Mouse (Mus musculus): ENCODE measurements around the gene Il12rb1. TPM values are rescaled to one million over a fixed set of nuclear protein-coding genes. Genes with fewer than 3 reads are reported as not detected.

Gene Il12rb1
- polyA plus RNA-seq, 1 experiment from 2014 or later, result 0.08 TPM

- H3K27me3 ChIP-seq, result no peaks in the 10 kb centered on the region
- peak overlapping the region; percentile 31 for H3K9ac ChIP-seq (replicated peaks)
- peak overlapping the region; percentile 99; the same call in 1 of the 2 replicates for H3K4me3 ChIP-seq
- H3K36me3 ChIP-seq, result peaks cover 49% of the 10 kb centered on the region
- H3K4me1 ChIP-seq, result peaks cover 46% of the 10 kb centered on the region
- H3K4me2 ChIP-seq (replicated peaks), result peak overlapping the region; percentile 80; the same call in 1 of the 2 replicates
- no peaks in the 10 kb centered on the region for H3K9me3 ChIP-seq
- peak overlapping the region; percentile 69 for H3K27ac ChIP-seq (replicated peaks)
- no peak for ATAC-seq (replicated peaks)
- 93% methylated on average over 18 of the region's 18 CpGs for WGBS
Measured at GRCm38 (mm10) chr8:70774740-70775139, 33.5 kb upstream of the Il12rb1 start.

DNA sequence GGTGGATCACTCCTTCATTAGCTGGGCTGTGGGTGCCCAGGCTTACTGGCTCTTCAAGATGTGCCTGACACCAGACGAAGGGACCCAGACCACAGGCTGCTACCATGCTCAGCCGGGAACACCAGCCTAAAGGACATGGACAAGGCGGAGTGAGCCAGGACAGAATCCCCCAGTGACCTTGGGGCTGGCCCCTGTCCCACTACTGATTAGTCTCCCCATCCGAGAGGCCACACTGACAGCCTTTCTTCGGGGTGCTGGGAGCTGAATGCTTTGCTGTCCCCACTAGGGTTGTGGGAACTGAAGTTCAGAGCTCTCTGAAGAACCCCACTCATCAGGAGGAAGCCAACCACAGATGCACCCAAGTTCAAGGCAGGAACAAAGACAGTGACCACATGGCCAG lies 33.0 kb upstream of the Il12rb1 start:
- H3K4me2 ChIP-seq (replicated peaks), result peak overlapping the region; percentile 80
- H3K27ac ChIP-seq (replicated peaks), result peak overlapping the region; percentile 69; the same call in 1 of the 2 replicates
- peak overlapping the region; percentile 99 for H3K9ac ChIP-seq (replicated peaks)
- no peak for ATAC-seq (replicated peaks)
- H3K27me3 ChIP-seq, result no peaks in the 10 kb centered on the region
- H3K4me3 ChIP-seq, result peak overlapping the region; percentile 99
- no peaks in the 10 kb centered on the region for H3K9me3 ChIP-seq
- WGBS, result 86% methylated on average over 5 of the region's 5 CpGs
- H3K36me3 ChIP-seq, result peaks cover 49% of the 10 kb centered on the region
- H3K4me1 ChIP-seq, result peaks cover 46% of the 10 kb centered on the region

GRCm38 (mm10) chr8:70775851-70776495 lies 32.3 kb upstream of the Il12rb1 start:
- H3K4me1 ChIP-seq, result peaks cover 46% of the 10 kb centered on the region

GRCm38 (mm10) chr8:70776496-70777444 lies 31.5 kb upstream of the Il12rb1 start, which contains the start of gene Pik3r2:
Gene Pik3r2, minus strand, starts transcription at chr8:70776713.
- peak; percentile 94 for ATAC-seq (replicated peaks)
- H3K9ac ChIP-seq (replicated peaks), result peak within 1 kb of the TSS; percentile 99
- H3K4me1 ChIP-seq, result peaks cover 46% of the 10 kb centered on the region
- peaks cover 47% of the 10 kb centered on the region for H3K36me3 ChIP-seq
- H3K4me2 ChIP-seq (replicated peaks), result peak within 1 kb of the TSS; percentile 80
- H3K4me3 ChIP-seq, result peak within 1 kb of the TSS; percentile 99
- H3K9me3 ChIP-seq, result no peaks in the 10 kb centered on the region
- H3K27me3 ChIP-seq, result no peaks in the 10 kb centered on the region
- under 1% methylated on average over 94 of the region's 94 CpGs for WGBS
- H3K27ac ChIP-seq (replicated peaks), result peak within 1 kb of the TSS; percentile 99

More at GRCm38 (mm10) chr8:70775851-70776495, 32.3 kb upstream of the Il12rb1 start:
- H3K9ac ChIP-seq (replicated peaks), result peak overlapping the region; percentile 99
- no peaks in the 10 kb centered on the region for H3K9me3 ChIP-seq
- H3K4me2 ChIP-seq (replicated peaks), result peak overlapping the region; percentile 80
- ATAC-seq (replicated peaks), result peak; percentile 36
- H3K36me3 ChIP-seq, result peaks cover 49% of the 10 kb centered on the region
- peak overlapping the region; percentile 99 for H3K4me3 ChIP-seq
- H3K27ac ChIP-seq (replicated peaks), result peak overlapping the region; percentile 99
- WGBS, result 1% methylated on average over 34 of the region's 34 CpGs
- no peaks in the 10 kb centered on the region for H3K27me3 ChIP-seq

DNA sequence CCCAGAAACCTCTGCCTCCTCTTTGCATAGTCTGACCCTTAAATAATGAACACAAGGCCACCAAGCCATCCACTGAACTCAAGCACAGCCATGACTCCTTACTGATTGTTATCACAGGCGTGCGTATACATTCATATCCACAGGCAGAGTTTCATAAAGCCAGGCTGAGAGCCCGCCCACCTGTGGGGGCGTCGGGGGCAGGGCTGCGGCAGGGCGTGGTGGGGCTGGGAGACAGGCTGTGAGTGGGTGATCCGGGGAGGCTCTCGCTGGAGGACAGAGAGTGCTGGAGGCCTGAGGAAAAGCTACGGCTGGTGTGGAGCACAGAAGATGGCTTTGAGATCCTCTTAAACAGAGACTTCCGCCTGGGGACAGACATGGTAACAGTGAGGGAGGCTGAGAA lies 28.2 kb upstream of the Il12rb1 start:
- Histone ChIP-seq H3K4me1 (peaks cover 21% of the 10 kb centered on the region), H3K36me3 (peaks cover 55% of the 10 kb centered on the region), H3K4me2 (replicated peaks) (no peak overlapping the region), H3K27ac (replicated peaks) (no peak overlapping the region), H3K27me3 (no peaks in the 10 kb centered on the region), H3K9ac (replicated peaks) (no peak overlapping the region), H3K4me3 (no peak overlapping the region), H3K9me3 (no peaks in the 10 kb centered on the region)
- ATAC-seq (replicated peaks), result no peak
- 77% methylated on average over 11 of the region's 11 CpGs for WGBS

- WGBS, result 87% methylated on average over 25 of the region's 25 CpGs
- no peaks in the 10 kb centered on the region for H3K9me3 ChIP-seq
- peaks cover 11% of the 10 kb centered on the region for H3K4me1 ChIP-seq
- peaks cover 61% of the 10 kb centered on the region for H3K36me3 ChIP-seq
- no peak overlapping the region for H3K4me3 ChIP-seq
- no peak overlapping the region for H3K9ac ChIP-seq (replicated peaks)
- H3K27me3 ChIP-seq, result no peaks in the 10 kb centered on the region
- H3K27ac ChIP-seq (replicated peaks), result no peak overlapping the region
- no peak for ATAC-seq (replicated peaks)
- H3K4me2 ChIP-seq (replicated peaks), result no peak overlapping the region
Measured at GRCm38 (mm10) chr8:70786291-70787050, 21.8 kb upstream of the Il12rb1 start.

DNA sequence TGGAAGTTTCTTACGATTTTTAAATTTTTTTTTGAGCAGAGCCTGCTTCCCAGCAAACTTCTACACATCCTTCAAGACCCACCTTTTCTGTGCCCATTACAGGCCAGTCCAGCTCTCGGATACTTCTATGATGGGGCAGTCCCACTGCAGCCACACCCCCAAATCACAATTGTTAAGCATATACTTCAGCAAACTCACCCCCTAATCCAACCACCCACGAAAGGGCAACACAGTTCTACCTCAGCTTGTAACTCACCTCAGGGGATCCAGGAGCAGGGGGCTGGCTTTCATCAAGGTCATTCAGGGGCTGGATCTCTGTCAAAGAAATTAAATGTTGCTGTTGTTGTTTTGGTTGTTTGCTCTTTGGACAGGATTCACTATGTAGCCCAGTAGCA lies 21.2 kb upstream of the Il12rb1 start:
- no peak overlapping the region for H3K4me2 ChIP-seq (replicated peaks)
- H3K4me3 ChIP-seq, result no peak overlapping the region
- H3K27ac ChIP-seq (replicated peaks), result no peak overlapping the region
- peaks cover 57% of the 10 kb centered on the region for H3K36me3 ChIP-seq
- WGBS, result 90% methylated on average over 3 of the region's 3 CpGs
- no peaks in the 10 kb centered on the region for H3K9me3 ChIP-seq
- H3K27me3 ChIP-seq, result no peaks in the 10 kb centered on the region
- ATAC-seq (replicated peaks), result no peak
- H3K4me1 ChIP-seq, result peaks cover 17% of the 10 kb centered on the region
- H3K9ac ChIP-seq (replicated peaks), result no peak overlapping the region

- Histone ChIP-seq H3K9ac (replicated peaks) (no peak overlapping the region), H3K9me3 (no peaks in the 10 kb centered on the region), H3K4me2 (replicated peaks) (no peak overlapping the region), H3K36me3 (peaks cover 53% of the 10 kb centered on the region), H3K4me3 (no peak overlapping the region), H3K4me1 (peaks cover 24% of the 10 kb centered on the region), H3K27ac (replicated peaks) (no peak overlapping the region), H3K27me3 (no peaks in the 10 kb centered on the region)
- 24% methylated on average over 30 of the region's 30 CpGs for WGBS
- ATAC-seq (replicated peaks), result no peak
Measured at GRCm38 (mm10) chr8:70787941-70788667, 20.1 kb upstream of the Il12rb1 start.

DNA sequence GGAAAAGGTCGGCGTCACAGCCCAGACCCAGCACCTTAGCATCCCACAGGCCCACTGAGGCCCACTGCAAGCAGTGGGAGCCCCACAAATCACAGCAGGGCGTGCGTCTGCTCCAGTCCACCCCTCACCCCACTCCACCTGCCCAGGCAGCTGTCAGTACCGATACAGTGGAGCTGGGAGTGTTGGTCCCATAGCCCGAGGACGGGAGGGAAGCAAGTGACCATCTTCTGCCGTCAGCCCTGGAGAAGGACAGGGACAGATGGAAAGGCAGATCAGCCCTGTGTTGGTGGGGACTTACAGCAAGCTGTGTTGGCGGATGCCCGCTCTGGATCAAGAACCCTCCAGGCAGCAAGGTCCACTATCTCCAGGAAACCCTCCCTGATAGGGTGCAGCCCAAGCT lies 19.2 kb upstream of the Il12rb1 start:
- Histone ChIP-seq H3K9me3 (no peaks in the 10 kb centered on the region), H3K27ac (replicated peaks) (no peak overlapping the region), H3K27me3 (no peaks in the 10 kb centered on the region), H3K9ac (replicated peaks) (0 out of 2 replicates have a peak overlapping the region, but pooled peaks have one; percentile 3), H3K4me3 (no peak overlapping the region), H3K36me3 (peaks cover 44% of the 10 kb centered on the region), H3K4me2 (replicated peaks) (no peak overlapping the region), H3K4me1 (peaks cover 32% of the 10 kb centered on the region)
- 85% methylated on average over 10 of the region's 10 CpGs for WGBS
- no peak for ATAC-seq (replicated peaks)

GRCm38 (mm10) chr8:70790846-70791245 lies 17.4 kb upstream of the Il12rb1 start:
- Histone ChIP-seq H3K9ac (replicated peaks) (peak overlapping the region; percentile 12), H3K4me1 (peaks cover 32% of the 10 kb centered on the region), H3K4me3 (peak overlapping the region; percentile 62; the same call in 1 of the 2 replicates), H3K36me3 (peaks cover 28% of the 10 kb centered on the region), H3K9me3 (no peaks in the 10 kb centered on the region), H3K4me2 (replicated peaks) (peak overlapping the region; percentile 58), H3K27me3 (no peaks in the 10 kb centered on the region), H3K27ac (replicated peaks) (no peak overlapping the region)
- 69% methylated on average over 8 of the region's 8 CpGs for WGBS
- ATAC-seq (replicated peaks), result no peak

DNA sequence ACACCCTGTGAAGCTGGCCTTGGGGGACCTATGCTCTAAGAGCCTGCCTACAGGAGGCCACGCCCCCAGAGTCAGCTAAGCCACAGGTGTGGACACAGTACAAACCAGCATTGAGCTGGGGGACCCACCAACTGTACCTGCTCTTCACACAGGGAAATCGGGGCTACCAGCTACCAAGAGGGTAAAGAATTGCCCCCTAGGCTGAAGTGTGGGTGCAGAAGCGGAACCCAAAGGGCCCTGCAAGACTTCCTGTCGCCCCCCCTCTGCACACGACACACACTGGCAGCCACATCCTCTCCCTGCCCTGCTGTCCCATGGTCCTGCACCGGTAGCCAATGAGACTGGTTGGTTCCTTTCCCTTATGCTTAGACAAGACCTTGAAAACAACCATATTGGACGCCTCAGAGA lies 17.0 kb upstream of the Il12rb1 start:
- Histone ChIP-seq H3K9ac (replicated peaks) (no peak overlapping the region), H3K36me3 (peaks cover 24% of the 10 kb centered on the region), H3K4me2 (replicated peaks) (peak overlapping the region; percentile 58), H3K9me3 (no peaks in the 10 kb centered on the region), H3K27me3 (no peaks in the 10 kb centered on the region), H3K27ac (replicated peaks) (no peak overlapping the region), H3K4me1 (peaks cover 33% of the 10 kb centered on the region), H3K4me3 (peak overlapping the region; percentile 62)
- no peak for ATAC-seq (replicated peaks)
- WGBS, result 83% methylated on average over 7 of the region's 7 CpGs

Measured in forebrain, embryonic 15.5 days (tissue).